Mouse (Mus musculus): Measurements from ENCODE around the gene Bfsp1.

- TF ChIP-seq POLR2A (IDR thresholded peaks at IDR 0.05; ENCODE audit: borderline replicate concordance, control insufficient read depth, low read depth, low read length): no peak
- TF ChIP-seq CTCF (IDR thresholded peaks at IDR 0.05; ENCODE audit: control insufficient read depth, insufficient read depth, low read length): no peak
These were observed 18.2 kb downstream of the Bfsp1 start for GRCm38 (mm10) chr2:143844779-143845178.

Measured in bone marrow, adult 2 months (tissue).